Mouse (Mus musculus) heart, embryonic 14.5 days (tissue): ENCODE data around the gene Tarbp2. TPM values are rescaled to one million over a fixed set of nuclear protein-coding genes. Genes with fewer than 3 reads are reported as not detected.

Experiments used
- ATAC-seq: fragments of 200-750 bp; cut with Nextera tagmentation; 2 replicates; pipeline ENCODE4 v1.8.0; 2017; ENCODE audit warnings: low read depth, moderate TSS enrichment; ENCODE audit not compliant: insufficient number of reproducible peaks, insufficient read depth, low FRiP score
- H3K27ac ChIP-seq, 2 experiments: fragments of 200-500 bp in 1 of 2; fragments of 300-500 bp in 1 of 2; sonication (generic) in 1 of 2; replicated peaks in 1 of 2; 2 replicates each; pipeline ENCODE4 v1.5.1; 2012 to 2014; ENCODE audit warnings: low read depth in 2 of 2, low read length in 2 of 2, control low read depth in 1 of 2, mild to moderate bottlenecking in 1 of 2, mixed read lengths in 1 of 2; ENCODE audit not compliant: control insufficient read depth in 1 of 2, insufficient read depth in 1 of 2
- H3K27me3 ChIP-seq: fragments of 300-500 bp; sonication (generic); 2 replicates; pipeline ENCODE4 v1.6.1; 2014; ENCODE audit warnings: mild to moderate bottlenecking, low read length, control low read depth; ENCODE audit not compliant: control insufficient read depth, insufficient read depth
- H3K36me3 ChIP-seq: fragments of 300-500 bp; sonication (generic); 2 replicates; pipeline ENCODE4 v1.6.1; 2014; ENCODE audit warnings: mild to moderate bottlenecking, control low read depth, low read length, mixed read lengths; ENCODE audit not compliant: control insufficient read depth, insufficient read depth
- H3K4me1 ChIP-seq, 2 experiments: fragments of 200-500 bp in 1 of 2; fragments of 300-500 bp in 1 of 2; sonication (generic) in 1 of 2; 2 replicates each; pipeline ENCODE4 v1.6.1; 2012 to 2014; ENCODE audit warnings: low read length in 2 of 2, control low read depth in 1 of 2, mixed read lengths in 1 of 2; ENCODE audit not compliant: control insufficient read depth in 2 of 2, insufficient read depth in 2 of 2
- H3K4me2 ChIP-seq: fragments of 300-500 bp; sonication (generic); 2 replicates; pipeline ENCODE4 v1.6.1; 2014; ENCODE audit warnings: mild to moderate bottlenecking, low read length
- H3K4me3 ChIP-seq, 2 experiments: fragments of 200-500 bp in 1 of 2; fragments of 300-500 bp in 1 of 2; sonication (generic) in 1 of 2; 2 replicates each; pipeline ENCODE4 v1.5.1; 2012 to 2014; ENCODE audit warnings: low read length in 2 of 2, mild to moderate bottlenecking in 2 of 2, control low read depth in 1 of 2, low read depth in 1 of 2, moderate library complexity in 1 of 2; ENCODE audit not compliant: control insufficient read depth in 1 of 2, insufficient read depth in 1 of 2
- H3K9ac ChIP-seq: fragments of 300-500 bp; sonication (generic); 2 replicates; pipeline ENCODE4 v1.6.1; 2014; ENCODE audit warnings: mild to moderate bottlenecking, low read length
- H3K9me3 ChIP-seq: fragments of 300-500 bp; sonication (generic); 2 replicates; pipeline ENCODE4 v1.6.1; 2016; ENCODE audit warnings: low read length, control low read depth; ENCODE audit not compliant: control insufficient read depth
- WGBS: fragments of 180-500 bp; shearing (Covaris S2); extraction: QIAGEN DNeasy Blood & Tissue Kit; methylation state at CpG from one replicate; pipeline ENCODE4 v1.1.7; 2014; 5-methylcytosine and 5-hydroxymethylcytosine counted together
- polyA plus RNA-seq: library from polyadenylated mRNA; unstranded; fragments of >200 nt; fragmentation: Nextera tagmentation; extraction: Ambion mirVana; gene quantifications from 2 replicates; pipeline ENCODE4 v1.2.1, GENCODE M21; 2014

Gene Tarbp2
- polyA plus RNA-seq, 1 experiment from 2014 or later = 83.8 TPM

- no peaks in the 10 kb centered on the region for H3K9me3 ChIP-seq
- ATAC-seq = no peak; the same call in 1 of the 2 replicates
- H3K27me3 ChIP-seq = no peaks in the 10 kb centered on the region
- peak overlapping the region; percentile 80 for H3K9ac ChIP-seq
- H3K27ac ChIP-seq = peak overlapping the region; percentile 90 to 98
- peaks cover 26% of the 10 kb centered on the region for H3K36me3 ChIP-seq
- under 1% methylated on average over 10 of the region's 10 CpGs for WGBS
- peak overlapping the region; percentile 50 to 57 for H3K4me3 ChIP-seq
- peaks cover 12 to 30% of the 10 kb centered on the region in 2 experiments for H3K4me1 ChIP-seq
- H3K4me2 ChIP-seq = peak overlapping the region; percentile 98
These were observed 389 bp upstream of the Tarbp2 start for GRCm38 (mm10) chr15:102517631-102517975.

- Histone ChIP-seq H3K4me2 (peak overlapping the region; percentile 98), H3K9me3 (no peaks in the 10 kb centered on the region), H3K4me3 (peak overlapping the region; percentile 57 to 88), H3K27me3 (no peaks in the 10 kb centered on the region), H3K27ac (peak overlapping the region; percentile 98 to 100), H3K9ac (peak overlapping the region; percentile 83), H3K4me1 (peaks cover 12 to 30% of the 10 kb centered on the region in 2 experiments), H3K36me3 (peaks cover 34% of the 10 kb centered on the region)
- WGBS = 19% methylated on average over 9 of the region's 9 CpGs
- ATAC-seq = no peak
These were observed 838 bp downstream of the Tarbp2 start for GRCm38 (mm10) chr15:102518859-102519201.

GRCm38 (mm10) chr15:102519211-102520141 is 1.5 kb downstream of the Tarbp2 start:
- WGBS = 54% methylated on average over 16 of the region's 17 CpGs
- H3K27me3 ChIP-seq = no peaks in the 10 kb centered on the region
- no peaks in the 10 kb centered on the region for H3K9me3 ChIP-seq
- peaks cover 40% of the 10 kb centered on the region for H3K36me3 ChIP-seq
- peak overlapping the region; percentile 57 to 88 for H3K4me3 ChIP-seq
- ATAC-seq = no peak
- peak overlapping the region; percentile 98 for H3K4me2 ChIP-seq
- H3K9ac ChIP-seq = peak overlapping the region; percentile 83
- peaks cover 12 to 30% of the 10 kb centered on the region in 2 experiments for H3K4me1 ChIP-seq
- peak overlapping the region; percentile 98 to 100 for H3K27ac ChIP-seq

DNA sequence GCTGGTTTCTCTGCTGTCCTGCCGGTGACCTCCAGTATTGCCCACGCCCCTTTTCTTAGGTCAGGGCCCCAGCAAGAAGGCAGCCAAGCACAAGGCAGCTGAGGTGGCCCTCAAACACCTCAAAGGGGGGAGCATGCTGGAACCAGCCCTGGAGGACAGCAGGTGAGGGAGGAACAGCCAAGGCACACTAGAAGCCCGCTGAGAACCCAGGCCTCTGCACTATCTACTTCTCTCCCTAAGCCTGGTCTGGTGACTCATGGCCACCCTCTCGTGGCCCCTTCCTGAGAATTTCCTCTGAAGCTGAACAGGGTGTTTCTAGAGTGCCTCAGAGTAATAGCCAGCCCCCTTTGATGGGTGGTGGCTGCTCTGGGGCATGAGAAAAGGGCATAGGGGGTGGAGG is 2.4 kb downstream of the Tarbp2 start:
- Histone ChIP-seq H3K4me2 (no peak overlapping the region), H3K4me1 (peaks cover 12 to 30% of the 10 kb centered on the region in 2 experiments), H3K36me3 (peaks cover 44% of the 10 kb centered on the region), H3K27me3 (no peaks in the 10 kb centered on the region), H3K9me3 (no peaks in the 10 kb centered on the region), H3K9ac (peak overlapping the region; percentile 83), H3K27ac (peak overlapping the region; percentile 30 to 98; a peak in 3 of 4 replicates), H3K4me3 (no peak overlapping the region)
- WGBS = 45% methylated on average over 4 of the region's 4 CpGs
- no peak for ATAC-seq

DNA sequence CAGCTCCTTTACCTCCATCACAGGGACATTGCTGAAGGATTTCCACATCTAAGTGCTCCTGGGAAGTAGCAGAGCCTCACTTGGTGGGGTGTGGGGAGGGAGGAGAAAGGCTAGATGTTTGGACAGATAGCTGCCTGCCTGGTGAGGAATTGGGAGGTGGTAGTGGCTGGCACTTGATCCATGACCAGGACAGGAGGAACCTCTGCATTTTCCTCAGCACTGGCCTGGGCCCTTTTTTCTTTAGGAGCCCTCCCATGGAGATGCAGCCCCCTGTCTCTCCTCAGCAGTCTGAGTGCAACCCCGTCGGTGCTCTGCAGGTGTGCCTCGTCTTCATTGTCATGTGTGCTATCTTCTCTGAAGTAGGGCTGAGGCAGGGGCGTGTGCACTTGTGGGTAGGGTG is 3.5 kb downstream of the Tarbp2 start:
- H3K27me3 ChIP-seq = no peaks in the 10 kb centered on the region
- no peak for ATAC-seq
- no peak overlapping the region for H3K4me3 ChIP-seq
- no peaks in the 10 kb centered on the region for H3K9me3 ChIP-seq
- H3K4me1 ChIP-seq = peaks cover 6 to 21% of the 10 kb centered on the region in 2 experiments; a peak in 3 of 4 replicates
- WGBS = 84% methylated on average over 4 of the region's 4 CpGs
- H3K27ac ChIP-seq = no peak overlapping the region
- peaks cover 52% of the 10 kb centered on the region for H3K36me3 ChIP-seq
- no peak overlapping the region for H3K4me2 ChIP-seq
- H3K9ac ChIP-seq = no peak overlapping the region

GRCm38 (mm10) chr15:102524892-102525485 is 7.0 kb downstream of the Tarbp2 start, which contains the start of gene Npff:
TSS of gene Npff (minus strand) at chr15:102524942.
- ATAC-seq = no peak
- Histone ChIP-seq H3K9ac (peak within 1 kb of the TSS; percentile 25; the same call in 1 of the 2 replicates), H3K27me3 (no peaks in the 10 kb centered on the region), H3K27ac (no peak within 1 kb of the TSS), H3K9me3 (no peaks in the 10 kb centered on the region), H3K4me3 (no peak within 1 kb of the TSS), H3K4me1 (peaks cover 4 to 9% of the 10 kb centered on the region in 2 experiments; a peak in 3 of 4 replicates), H3K36me3 (peaks cover 79% of the 10 kb centered on the region), H3K4me2 (no peak within 1 kb of the TSS)
- 12% methylated on average over 3 of the region's 3 CpGs for WGBS

GRCm38 (mm10) chr15:102526111-102527002 is 8.4 kb downstream of the Tarbp2 start:
- no peak for ATAC-seq
- Histone ChIP-seq H3K4me2 (no peak overlapping the region), H3K27me3 (no peaks in the 10 kb centered on the region), H3K27ac (no peak overlapping the region), H3K9ac (no peak overlapping the region), H3K36me3 (peaks cover 83% of the 10 kb centered on the region), H3K4me3 (no peak overlapping the region), H3K4me1 (no peaks in the 10 kb centered on the region), H3K9me3 (no peaks in the 10 kb centered on the region)
- WGBS = 82% methylated on average over 6 of the region's 6 CpGs
